Mouse (Mus musculus) intestine, embryonic 14.5 days (tissue): ENCODE measurements around the gene Sft2d2. TPM values are rescaled to one million over a fixed set of nuclear protein-coding genes. Genes with fewer than 3 reads are reported as not detected.

Source experiments
- ATAC-seq: fragments of 200-750 bp; cut with Nextera tagmentation; replicated peaks from 2 replicates; pipeline ENCODE4 v1.8.0; 2017; ENCODE audit warnings: low read depth, moderate number of reproducible peaks, moderate TSS enrichment, moderate library complexity; ENCODE audit not compliant: low FRiP score, low TSS enrichment
- DNase-seq: peaks from one replicate; pipeline ENCODE4 v3.0.0-alpha.2; 2018; ENCODE audit warnings: low spot score
- H3K27ac ChIP-seq: fragments of 300-500 bp; sonication (generic); 2 replicates; pipeline ENCODE4 v1.5.1; 2014; ENCODE audit warnings: low read depth, mild to moderate bottlenecking, control low read depth
- H3K27me3 ChIP-seq: fragments of 300-500 bp; sonication (generic); replicated peaks from 2 replicates; pipeline ENCODE4 v1.6.1; 2014; ENCODE audit warnings: low read length, control low read depth; ENCODE audit not compliant: control insufficient read depth, insufficient read depth
- H3K36me3 ChIP-seq: fragments of 300-500 bp; sonication (generic); 2 replicates; pipeline ENCODE4 v1.6.1; 2014; ENCODE audit warnings: low read length, control low read depth; ENCODE audit not compliant: control insufficient read depth, insufficient read depth
- H3K4me1 ChIP-seq: fragments of 300-500 bp; sonication (generic); replicated peaks from 2 replicates; pipeline ENCODE4 v1.6.1; 2014; ENCODE audit warnings: low read length, control low read depth, mixed read lengths; ENCODE audit not compliant: control insufficient read depth, insufficient read depth
- H3K4me2 ChIP-seq: fragments of 300-500 bp; sonication (generic); 2 replicates; pipeline ENCODE4 v1.6.1; 2014; ENCODE audit warnings: low read length
- H3K4me3 ChIP-seq: fragments of 300-500 bp; sonication (generic); 2 replicates; pipeline ENCODE4 v1.5.1; 2014; ENCODE audit warnings: low read depth, low read length, control low read depth, mixed read lengths
- H3K9ac ChIP-seq: fragments of 300-500 bp; sonication (generic); 2 replicates; pipeline ENCODE4 v1.6.1; 2014; ENCODE audit warnings: mild to moderate bottlenecking, low read length
- H3K9me3 ChIP-seq: fragments of 300-500 bp; sonication (generic); 2 replicates; pipeline ENCODE4 v1.6.1; 2016; ENCODE audit warnings: low read length, control low read depth; ENCODE audit not compliant: control insufficient read depth
- WGBS: fragments of 180-500 bp; shearing (Covaris S2); extraction: QIAGEN DNeasy Blood & Tissue Kit; methylation state at CpG from one replicate; pipeline ENCODE4 v1.1.7; 2014; 5-methylcytosine and 5-hydroxymethylcytosine counted together
- polyA plus RNA-seq: library from polyadenylated mRNA; unstranded; fragments of >200 nt; fragmentation: Nextera tagmentation; extraction: Ambion mirVana; gene quantifications from 2 replicates; pipeline ENCODE4 v1.2.1, GENCODE M21; 2014

Gene Sft2d2
- polyA plus RNA-seq, 1 experiment from 2014 or later, result 31.7 TPM

- H3K4me2 ChIP-seq, result no peak overlapping the region
- H3K27ac ChIP-seq, result no peak overlapping the region
- no peaks in the 10 kb centered on the region for H3K27me3 ChIP-seq
- no peak overlapping the region for H3K9ac ChIP-seq
- 90% methylated on average over 3 of the region's 3 CpGs for WGBS
- DNase-seq, result no peak
- no peak for ATAC-seq
- H3K4me3 ChIP-seq, result no peak overlapping the region
- H3K4me1 ChIP-seq, result no peaks in the 10 kb centered on the region
- H3K9me3 ChIP-seq, result no peaks in the 10 kb centered on the region
- no peaks in the 10 kb centered on the region for H3K36me3 ChIP-seq
These were observed 24.8 kb downstream of the Sft2d2 start for GRCm38 (mm10) chr1:165169462-165169861.

DNA sequence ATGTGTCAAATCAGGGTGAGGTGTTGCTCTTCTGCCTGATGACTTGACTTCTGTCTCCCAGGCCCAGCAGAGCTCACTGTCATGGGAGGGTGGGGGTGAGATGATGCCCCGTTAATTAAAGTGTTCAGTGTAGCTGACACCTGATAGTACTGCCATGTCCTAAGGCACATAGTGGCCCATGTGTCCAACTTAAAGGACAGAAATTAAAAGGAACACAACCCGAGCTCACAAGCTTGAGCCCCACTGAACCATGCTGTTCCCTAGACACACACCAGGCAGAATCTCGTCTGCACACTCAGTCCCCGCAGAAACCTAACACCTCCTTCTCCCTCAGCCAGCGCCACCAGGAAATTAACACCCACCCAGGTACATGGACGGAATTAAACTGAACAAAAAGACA lies 29.3 kb downstream of the Sft2d2 start:
- Histone ChIP-seq H3K27ac (no peak overlapping the region), H3K9ac (no peak overlapping the region), H3K27me3 (no peaks in the 10 kb centered on the region), H3K36me3 (no peaks in the 10 kb centered on the region), H3K4me2 (no peak overlapping the region), H3K4me1 (no peaks in the 10 kb centered on the region), H3K9me3 (no peaks in the 10 kb centered on the region), H3K4me3 (no peak overlapping the region)
- DNase-seq (no peak), ATAC-seq (no peak)
- WGBS, result 83% methylated on average over 6 of the region's 6 CpGs

DNA sequence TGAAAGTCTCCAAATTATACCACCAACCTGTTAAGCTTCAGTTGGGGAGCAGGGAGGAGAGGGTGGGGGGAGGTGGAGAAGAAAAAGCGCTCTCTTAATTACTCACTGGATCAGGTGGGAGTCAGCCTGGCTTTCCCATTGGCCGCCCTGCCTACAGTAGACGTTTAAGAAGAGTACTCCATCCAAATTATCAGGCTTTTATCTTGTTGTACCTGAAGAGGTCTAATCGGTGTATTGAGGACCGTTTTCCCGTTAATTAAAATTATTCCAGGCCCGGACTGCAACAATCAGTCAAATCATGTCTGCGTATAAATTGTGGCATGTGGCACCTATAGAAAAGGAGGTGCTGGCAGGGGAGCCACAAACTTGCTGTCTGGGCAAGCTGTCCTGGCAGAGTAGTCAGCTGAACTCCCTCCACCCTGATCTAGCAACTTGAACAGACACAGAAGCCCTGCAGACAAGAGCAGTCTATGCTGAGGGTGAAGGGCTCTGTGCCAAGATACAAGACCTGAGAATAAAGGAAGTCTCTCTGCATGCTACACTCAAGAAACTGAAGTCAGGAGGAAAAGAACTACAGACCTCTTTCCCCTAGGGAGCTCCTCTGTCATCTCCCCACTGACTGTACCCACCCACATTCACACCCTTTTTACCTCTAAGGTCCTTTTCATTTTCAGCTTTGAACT lies 33.4 kb downstream of the Sft2d2 start, which contains the start of gene Tbx19:
Gene Tbx19, minus strand, starts transcription at position 51 of the 683 bp plus-strand sequence.
- Histone ChIP-seq H3K36me3 (no peaks in the 10 kb centered on the region), H3K4me2 (no peak within 1 kb of the TSS), H3K27me3 (no peaks in the 10 kb centered on the region), H3K9ac (no peak within 1 kb of the TSS), H3K4me1 (no peaks in the 10 kb centered on the region), H3K27ac (no peak within 1 kb of the TSS), H3K9me3 (no peaks in the 10 kb centered on the region), H3K4me3 (no peak within 1 kb of the TSS)
- DNase-seq (no peak), ATAC-seq (no peak)
- WGBS, result 86% methylated on average over 8 of the region's 8 CpGs

- no peak overlapping the region for H3K4me3 ChIP-seq
- no peak overlapping the region for H3K9ac ChIP-seq
- no peak for DNase-seq
- no peaks in the 10 kb centered on the region for H3K27me3 ChIP-seq
- H3K36me3 ChIP-seq, result no peaks in the 10 kb centered on the region
- no peak overlapping the region for H3K4me2 ChIP-seq
- no peak overlapping the region for H3K27ac ChIP-seq
- WGBS, result 82% methylated on average over 10 of the region's 10 CpGs
- H3K4me1 ChIP-seq, result no peaks in the 10 kb centered on the region
- H3K9me3 ChIP-seq, result no peaks in the 10 kb centered on the region
- ATAC-seq, result no peak
These were observed 35.4 kb downstream of the Sft2d2 start for GRCm38 (mm10) chr1:165158841-165159240.

- H3K27me3 ChIP-seq, result no peaks in the 10 kb centered on the region
- H3K27ac ChIP-seq, result no peak overlapping the region
- no peak overlapping the region for H3K4me2 ChIP-seq
- no peaks in the 10 kb centered on the region for H3K4me1 ChIP-seq
- no peak for DNase-seq
- no peak overlapping the region for H3K9ac ChIP-seq
- H3K9me3 ChIP-seq, result no peaks in the 10 kb centered on the region
- no peaks in the 10 kb centered on the region for H3K36me3 ChIP-seq
- 87% methylated on average over 4 of the region's 4 CpGs for WGBS
- H3K4me3 ChIP-seq, result no peak overlapping the region
- ATAC-seq, result no peak
These were observed 40.1 kb downstream of the Sft2d2 start for GRCm38 (mm10) chr1:165154162-165154561.

GRCm38 (mm10) chr1:165151216-165151615 lies 43.0 kb downstream of the Sft2d2 start:
- H3K4me2 ChIP-seq, result no peak overlapping the region
- no peak for ATAC-seq
- WGBS, result 53% methylated on average over 8 of the region's 8 CpGs
- no peak overlapping the region for H3K9ac ChIP-seq
- no peaks in the 10 kb centered on the region for H3K4me1 ChIP-seq
- DNase-seq, result no peak
- no peak overlapping the region for H3K27ac ChIP-seq
- H3K4me3 ChIP-seq, result no peak overlapping the region
- H3K9me3 ChIP-seq, result no peaks in the 10 kb centered on the region
- no peaks in the 10 kb centered on the region for H3K27me3 ChIP-seq
- H3K36me3 ChIP-seq, result no peaks in the 10 kb centered on the region

DNA sequence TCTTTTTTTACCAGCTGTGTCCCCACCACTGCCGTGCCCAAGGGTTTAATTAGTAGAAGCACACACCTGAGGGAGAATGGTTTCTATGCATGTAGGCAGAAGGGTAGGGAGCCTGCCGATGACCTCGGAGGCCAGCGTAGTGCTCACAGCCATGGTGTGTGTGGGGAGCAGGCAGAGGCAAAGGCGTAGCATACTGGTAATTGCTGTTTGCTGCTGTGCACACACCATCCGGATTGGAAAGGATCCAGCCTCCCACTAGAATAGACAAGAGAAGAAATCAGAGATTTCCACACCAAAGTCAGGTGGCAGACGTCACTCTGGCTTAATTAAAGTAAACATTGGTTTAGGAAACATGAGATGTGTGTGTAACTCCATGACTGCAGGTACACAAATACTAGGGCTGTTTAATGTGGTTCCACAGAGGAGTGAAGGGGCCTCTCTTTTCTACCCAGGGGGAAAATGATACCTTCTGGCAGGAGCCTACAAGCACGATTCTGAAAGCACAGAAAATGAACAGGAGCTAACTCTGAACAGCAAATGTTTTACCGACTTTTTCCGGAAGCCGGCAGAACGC lies 51.8 kb downstream of the Sft2d2 start:
- 75% methylated on average over 12 of the region's 12 CpGs for WGBS
- no peak for ATAC-seq
- no peak overlapping the region for H3K4me2 ChIP-seq
- H3K4me3 ChIP-seq, result no peak overlapping the region
- no peak overlapping the region for H3K27ac ChIP-seq
- H3K9ac ChIP-seq, result no peak overlapping the region
- H3K4me1 ChIP-seq, result no peaks in the 10 kb centered on the region
- no peaks in the 10 kb centered on the region for H3K36me3 ChIP-seq
- H3K27me3 ChIP-seq, result no peaks in the 10 kb centered on the region
- no peaks in the 10 kb centered on the region for H3K9me3 ChIP-seq
- no peak for DNase-seq

DNA sequence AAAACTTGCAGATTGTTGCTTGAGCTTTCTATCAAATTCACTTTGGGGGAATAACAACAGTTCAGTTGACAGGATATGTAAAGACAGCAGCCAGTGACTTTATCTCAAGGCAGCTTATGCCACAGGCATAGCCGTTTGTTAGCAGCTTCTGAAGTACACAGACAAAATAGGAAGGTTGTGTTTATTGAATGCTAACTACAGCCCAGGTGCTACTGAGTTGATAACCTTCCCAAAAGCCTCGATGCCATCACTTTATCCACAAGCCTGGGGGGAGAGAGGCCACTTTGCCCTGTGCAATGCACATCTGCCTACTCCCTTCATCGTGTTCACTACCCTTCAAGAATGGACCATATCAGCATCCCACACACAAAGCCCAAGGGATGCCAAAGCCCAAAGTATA lies 54.0 kb downstream of the Sft2d2 start:
- Histone ChIP-seq H3K27ac (no peak overlapping the region), H3K9me3 (no peaks in the 10 kb centered on the region), H3K4me1 (no peaks in the 10 kb centered on the region), H3K9ac (no peak overlapping the region), H3K4me2 (no peak overlapping the region), H3K36me3 (no peaks in the 10 kb centered on the region), H3K27me3 (no peaks in the 10 kb centered on the region), H3K4me3 (no peak overlapping the region)
- 63% methylated on average over 3 of the region's 3 CpGs for WGBS
- ATAC-seq (no peak), DNase-seq (no peak)

DNA sequence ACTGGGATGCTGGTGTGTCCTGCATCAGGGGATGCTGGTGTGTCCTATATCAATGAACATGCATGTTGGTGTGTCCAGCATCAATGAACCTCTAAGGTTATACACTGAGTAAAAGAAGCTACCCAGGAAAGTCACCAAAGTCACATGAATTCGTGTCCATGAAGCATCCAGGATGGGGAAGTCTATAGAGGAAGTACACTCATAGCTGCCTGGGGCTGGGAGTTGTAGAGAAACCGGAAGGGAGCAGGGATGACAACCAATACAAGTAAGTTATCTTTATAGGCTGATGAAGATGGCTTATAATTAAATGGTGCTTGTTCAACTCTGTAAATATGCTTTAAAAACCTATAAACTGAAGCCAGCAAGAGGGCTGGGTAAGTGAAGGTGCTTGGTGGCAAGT lies 60.4 kb downstream of the Sft2d2 start:
- 60% methylated on average over 2 of the region's 2 CpGs for WGBS
- no peaks in the 10 kb centered on the region for H3K27me3 ChIP-seq
- H3K4me2 ChIP-seq, result no peak overlapping the region
- H3K9ac ChIP-seq, result no peak overlapping the region
- no peaks in the 10 kb centered on the region for H3K9me3 ChIP-seq
- no peaks in the 10 kb centered on the region for H3K4me1 ChIP-seq
- ATAC-seq (no peak), DNase-seq (no peak)
- H3K27ac ChIP-seq, result no peak overlapping the region
- no peaks in the 10 kb centered on the region for H3K36me3 ChIP-seq
- no peak overlapping the region for H3K4me3 ChIP-seq
